Mouse (Mus musculus): ENCODE results near the gene Angptl3. TPM values are rescaled to one million over a fixed set of nuclear protein-coding genes. Genes with fewer than 3 reads are reported as not detected.

Angptl3 gene
- polyA plus RNA-seq (2016; fragmentation: Nextera tagmentation; extraction: Ambion mirVana), result 18.0 and 20.3 TPM in 2 replicates

GRCm38 (mm10) chr4:99030686-99031085, at the start of gene Angptl3:
Angptl3 (plus strand) TSS chr4:99030954.
- no peak within 1 kb of the TSS for H3K9ac ChIP-seq
- no peak within 1 kb of the TSS for H3K4me3 ChIP-seq
- H3K36me3 ChIP-seq, result no peaks in the 10 kb centered on the region
- H3K4me1 ChIP-seq, result 0 out of 2 replicates have a peak, but pooled peaks cover 3% of the 10 kb centered on the region
- no peak within 1 kb of the TSS; the same call in 1 of the 2 replicates for H3K4me2 ChIP-seq
- 74% methylated on average over 2 of the region's 2 CpGs for WGBS (ENCODE audit: insufficient replicate concordance)
- ATAC-seq, result no peak
- H3K9me3 ChIP-seq (replicated peaks), result no peaks in the 10 kb centered on the region
- no peak within 1 kb of the TSS for H3K27ac ChIP-seq
- H3K27me3 ChIP-seq (replicated peaks), result no peaks in the 10 kb centered on the region

DNA sequence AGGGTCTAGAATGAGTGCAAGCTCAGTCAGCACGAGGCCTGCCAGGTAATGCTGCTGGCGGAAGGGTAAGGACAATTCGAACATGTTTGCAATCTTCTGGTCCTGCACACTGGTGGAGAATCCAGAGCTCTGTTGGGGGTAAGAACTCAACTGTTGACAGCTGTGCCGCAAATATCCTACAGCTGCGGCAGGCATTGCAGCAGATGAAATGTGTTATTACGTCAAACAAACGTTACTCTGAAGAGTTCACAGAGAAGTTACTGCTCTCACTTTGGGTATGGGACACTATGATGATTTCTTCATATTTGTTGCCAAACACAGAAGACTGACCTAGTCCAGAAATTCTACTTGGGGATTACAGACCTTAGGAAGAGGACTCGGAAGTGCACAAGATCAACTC, 46.1 kb upstream of the Angptl3 start:
- Histone ChIP-seq H3K27ac (no peak overlapping the region), H3K9me3 (replicated peaks) (no peaks in the 10 kb centered on the region), H3K4me3 (no peak overlapping the region), H3K9ac (no peak overlapping the region), H3K27me3 (replicated peaks) (no peaks in the 10 kb centered on the region), H3K36me3 (peaks cover 32% of the 10 kb centered on the region), H3K4me1 (no peaks in the 10 kb centered on the region), H3K4me2 (no peak overlapping the region)
- ATAC-seq, result no peak
- WGBS (ENCODE audit: insufficient replicate concordance), result 85% methylated on average over 8 of the region's 8 CpGs

GRCm38 (mm10) chr4:98993491-98993890, 37.3 kb upstream of the Angptl3 start:
- WGBS (ENCODE audit: insufficient replicate concordance), result 89% methylated on average over 4 of the region's 4 CpGs
- H3K4me1 ChIP-seq, result no peaks in the 10 kb centered on the region

DNA sequence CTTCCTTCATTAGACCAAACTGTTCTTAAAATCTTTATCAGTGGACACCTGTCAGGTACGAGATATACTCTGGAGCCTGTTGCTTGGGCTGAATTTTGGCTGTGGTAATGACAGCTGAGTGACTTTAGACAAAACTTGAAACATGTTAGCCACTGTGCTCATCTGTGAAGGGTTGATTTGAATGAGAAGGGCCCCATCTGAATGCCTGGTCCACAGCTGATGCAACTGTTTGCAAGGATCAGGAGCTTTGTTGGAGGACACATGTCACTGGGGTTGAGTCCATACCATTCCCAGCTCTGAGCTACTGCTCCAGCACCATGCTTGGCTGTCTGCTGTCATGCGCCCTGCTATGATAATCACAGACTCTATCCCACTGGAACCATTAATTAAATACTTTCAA, 25.2 kb upstream of the Angptl3 start:
- peaks cover 14% of the 10 kb centered on the region for H3K36me3 ChIP-seq
- ATAC-seq, result no peak
- 77% methylated on average over 2 of the region's 2 CpGs for WGBS (ENCODE audit: insufficient replicate concordance)

More at GRCm38 (mm10) chr4:98993491-98993890, 37.3 kb upstream of the Angptl3 start:
- Histone ChIP-seq H3K36me3 (peaks cover 16% of the 10 kb centered on the region), H3K27me3 (replicated peaks) (no peaks in the 10 kb centered on the region), H3K27ac (no peak overlapping the region), H3K4me3 (no peak overlapping the region), H3K4me2 (no peak overlapping the region), H3K9me3 (replicated peaks) (no peaks in the 10 kb centered on the region), H3K9ac (no peak overlapping the region)
- no peak for ATAC-seq

GRCm38 (mm10) chr4:99006319-99006718, 24.4 kb upstream of the Angptl3 start:
- H3K27ac ChIP-seq, result no peak overlapping the region
- no peak overlapping the region for H3K4me2 ChIP-seq
- ATAC-seq, result no peak
- H3K27me3 ChIP-seq (replicated peaks), result no peaks in the 10 kb centered on the region
- peaks cover 19% of the 10 kb centered on the region for H3K36me3 ChIP-seq
- WGBS (ENCODE audit: insufficient replicate concordance), result 68% methylated on average over 2 of the region's 2 CpGs
- H3K4me1 ChIP-seq, result no peaks in the 10 kb centered on the region
- H3K9me3 ChIP-seq (replicated peaks), result no peaks in the 10 kb centered on the region
- H3K9ac ChIP-seq, result no peak overlapping the region
- H3K4me3 ChIP-seq, result no peak overlapping the region

More for the DNA sequence above, 25.2 kb upstream of the Angptl3 start:
- Histone ChIP-seq H3K27ac (no peak overlapping the region), H3K4me3 (no peak overlapping the region), H3K4me2 (no peak overlapping the region), H3K27me3 (replicated peaks) (no peaks in the 10 kb centered on the region), H3K9ac (no peak overlapping the region), H3K4me1 (no peaks in the 10 kb centered on the region), H3K9me3 (replicated peaks) (no peaks in the 10 kb centered on the region)

GRCm38 (mm10) chr4:99011039-99011438, 19.7 kb upstream of the Angptl3 start:
- Histone ChIP-seq H3K27me3 (replicated peaks) (no peaks in the 10 kb centered on the region), H3K9me3 (replicated peaks) (no peaks in the 10 kb centered on the region), H3K4me1 (no peaks in the 10 kb centered on the region), H3K27ac (no peak overlapping the region), H3K36me3 (peaks cover 35% of the 10 kb centered on the region), H3K4me2 (no peak overlapping the region), H3K9ac (no peak overlapping the region), H3K4me3 (no peak overlapping the region)
- 75% methylated on average over 4 of the region's 4 CpGs for WGBS (ENCODE audit: insufficient replicate concordance)
- ATAC-seq, result no peak

DNA sequence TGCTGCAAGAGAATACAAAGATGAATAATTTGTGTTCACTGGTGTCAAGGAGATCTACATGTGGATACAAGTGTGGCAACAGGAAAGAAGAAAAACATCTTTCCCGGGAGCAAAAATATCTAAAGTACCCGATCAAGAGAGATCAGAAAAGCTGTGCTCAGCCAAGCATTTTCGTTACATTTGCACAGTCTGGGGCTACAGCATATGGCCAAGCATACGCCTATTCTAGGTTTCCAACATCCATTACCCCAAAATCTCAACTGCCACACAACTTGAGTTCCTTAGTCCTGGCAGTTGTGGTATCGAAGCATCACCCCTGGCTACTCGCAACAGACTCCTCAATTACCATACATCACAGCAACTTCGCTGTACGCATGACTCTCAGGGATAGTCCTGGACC, 8.5 kb upstream of the Angptl3 start:
- H3K9ac ChIP-seq, result no peak overlapping the region
- H3K27me3 ChIP-seq (replicated peaks), result no peaks in the 10 kb centered on the region
- H3K4me1 ChIP-seq, result no peaks in the 10 kb centered on the region
- no peak overlapping the region for H3K4me2 ChIP-seq
- peaks cover 7% of the 10 kb centered on the region; the same call in 1 of the 2 replicates for H3K36me3 ChIP-seq
- H3K27ac ChIP-seq, result no peak overlapping the region
- no peak for ATAC-seq
- no peak overlapping the region for H3K4me3 ChIP-seq
- no peaks in the 10 kb centered on the region for H3K9me3 ChIP-seq (replicated peaks)
- WGBS (ENCODE audit: insufficient replicate concordance), result 87% methylated on average over 8 of the region's 8 CpGs

DNA sequence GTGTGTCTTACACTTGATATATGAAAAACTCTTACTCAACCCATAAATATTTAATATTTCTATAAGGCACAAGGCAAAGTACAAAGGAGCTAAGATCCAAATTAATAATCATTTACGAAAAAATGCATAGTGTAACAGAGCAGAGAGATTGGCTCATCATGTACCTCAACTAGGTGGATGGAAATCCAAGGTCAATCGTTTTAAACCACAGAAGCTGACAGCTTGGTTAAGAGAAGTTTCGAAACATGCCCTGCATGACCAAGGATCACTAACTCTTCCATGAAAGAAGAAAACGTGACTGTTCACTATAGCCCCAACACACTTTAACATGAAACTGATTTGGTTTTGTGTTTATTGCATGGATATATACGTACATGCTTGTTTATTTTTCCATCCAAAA, 2.4 kb upstream of the Angptl3 start:
- no peaks in the 10 kb centered on the region for H3K9me3 ChIP-seq (replicated peaks)
- 71% methylated on average over 5 of the region's 5 CpGs for WGBS (ENCODE audit: insufficient replicate concordance)
- H3K4me2 ChIP-seq, result no peak overlapping the region
- no peak overlapping the region for H3K4me3 ChIP-seq
- no peak overlapping the region for H3K27ac ChIP-seq
- H3K36me3 ChIP-seq, result no peaks in the 10 kb centered on the region
- H3K9ac ChIP-seq, result no peak overlapping the region
- 0 out of 2 replicates have a peak, but pooled peaks cover 3% of the 10 kb centered on the region for H3K4me1 ChIP-seq
- no peak for ATAC-seq
- no peaks in the 10 kb centered on the region for H3K27me3 ChIP-seq (replicated peaks)

DNA sequence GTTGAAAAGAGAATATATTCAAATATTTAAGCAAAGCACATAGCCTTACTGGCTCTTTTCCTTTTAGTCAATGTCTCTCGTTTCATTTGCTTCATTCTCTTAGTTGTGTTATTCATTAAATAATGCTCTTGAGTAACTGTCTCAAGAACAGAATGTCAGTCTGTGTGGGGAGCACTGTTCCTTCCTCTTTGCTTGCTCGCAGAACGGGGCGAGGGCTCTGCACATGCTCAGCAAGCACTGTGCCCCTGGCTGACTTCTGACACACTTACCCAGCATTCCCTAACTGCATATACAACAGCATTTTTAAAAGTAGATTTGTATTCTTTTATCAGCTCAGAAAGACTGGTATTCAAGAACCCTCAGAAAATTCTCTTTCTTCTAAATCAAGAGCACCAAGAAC, 2.2 kb downstream of the Angptl3 start:
- no peak overlapping the region for H3K4me3 ChIP-seq
- WGBS (ENCODE audit: insufficient replicate concordance), result 35% methylated on average over 4 of the region's 4 CpGs

GRCm38 (mm10) chr4:99044854-99045253, 14.1 kb downstream of the Angptl3 start:
- no peaks in the 10 kb centered on the region for H3K9me3 ChIP-seq (replicated peaks)
- peak overlapping the region; percentile 21 for H3K4me2 ChIP-seq
- WGBS (ENCODE audit: insufficient replicate concordance), result 27% methylated on average over 3 of the region's 3 CpGs
- H3K27me3 ChIP-seq (replicated peaks), result no peaks in the 10 kb centered on the region
- H3K9ac ChIP-seq, result no peak overlapping the region
- H3K4me3 ChIP-seq, result no peak overlapping the region
- peak; percentile 98 for ATAC-seq
- peak overlapping the region; percentile 58; the same call in 1 of the 2 replicates for H3K27ac ChIP-seq
- peaks cover 24% of the 10 kb centered on the region for H3K4me1 ChIP-seq
- peaks cover 28% of the 10 kb centered on the region for H3K36me3 ChIP-seq

More for the DNA sequence above, 2.2 kb downstream of the Angptl3 start:
- Histone ChIP-seq H3K9ac (no peak overlapping the region), H3K9me3 (replicated peaks) (no peaks in the 10 kb centered on the region), H3K4me2 (peak overlapping the region; percentile 22; the same call in 1 of the 2 replicates), H3K27me3 (replicated peaks) (no peaks in the 10 kb centered on the region), H3K27ac (no peak overlapping the region), H3K36me3 (no peaks in the 10 kb centered on the region), H3K4me1 (0 out of 2 replicates have a peak, but pooled peaks cover 3% of the 10 kb centered on the region)
- ATAC-seq, result no peak

DNA sequence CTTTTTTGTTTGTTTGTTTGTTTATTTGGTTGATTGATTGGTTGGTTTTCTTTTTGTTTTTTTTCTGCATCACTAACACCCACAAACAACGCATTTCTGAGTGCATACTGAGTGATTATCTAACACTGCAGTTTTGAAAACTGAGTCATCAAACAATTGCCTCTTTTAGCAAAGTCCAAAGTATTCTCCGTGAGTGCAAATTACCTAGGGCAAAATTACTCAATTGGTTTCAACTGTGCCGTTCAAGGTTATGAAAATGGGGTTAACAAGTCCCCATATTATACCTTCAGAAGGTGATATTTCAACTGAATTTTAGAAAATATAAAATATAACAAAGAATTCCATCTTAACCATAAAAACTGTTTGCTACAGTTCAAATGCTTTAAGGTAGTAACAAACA, 15.7 kb downstream of the Angptl3 start:
- Histone ChIP-seq H3K9ac (no peak overlapping the region), H3K4me2 (no peak overlapping the region), H3K27me3 (replicated peaks) (no peaks in the 10 kb centered on the region), H3K27ac (no peak overlapping the region), H3K36me3 (peaks cover 30% of the 10 kb centered on the region), H3K9me3 (replicated peaks) (no peaks in the 10 kb centered on the region), H3K4me1 (peaks cover 24% of the 10 kb centered on the region), H3K4me3 (no peak overlapping the region)
- no peak for ATAC-seq
- 84% methylated on average over 3 of the region's 3 CpGs for WGBS (ENCODE audit: insufficient replicate concordance)

- no peak for ATAC-seq
- peaks cover 20% of the 10 kb centered on the region; the same call in 1 of the 2 replicates for H3K36me3 ChIP-seq
- WGBS (ENCODE audit: insufficient replicate concordance), result 74% methylated on average over 2 of the region's 2 CpGs
Measured at GRCm38 (mm10) chr4:99048581-99048980, 17.8 kb downstream of the Angptl3 start.

DNA sequence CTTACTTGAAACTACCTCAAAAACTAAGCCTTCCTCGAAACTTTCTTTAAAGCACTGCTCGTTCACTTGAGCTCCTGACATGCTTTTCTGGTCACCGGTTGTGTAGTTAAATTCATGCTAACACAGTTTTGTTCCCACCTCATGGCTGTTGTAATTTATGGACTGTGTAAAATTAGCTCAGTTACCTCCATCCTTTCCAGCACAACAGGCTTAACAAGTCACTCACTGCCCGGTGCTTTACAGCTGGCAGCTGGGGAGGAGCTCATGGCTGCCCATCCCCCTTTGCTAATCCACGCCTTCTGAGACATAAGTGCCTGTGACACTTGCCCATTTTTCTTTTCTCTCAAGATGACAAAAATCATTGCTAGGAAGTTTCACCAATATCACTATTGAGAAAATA, 33.8 kb downstream of the Angptl3 start:
- H3K27ac ChIP-seq, result no peak overlapping the region
- peaks cover 30% of the 10 kb centered on the region for H3K36me3 ChIP-seq
- no peaks in the 10 kb centered on the region for H3K9me3 ChIP-seq (replicated peaks)
- no peak overlapping the region for H3K9ac ChIP-seq
- H3K27me3 ChIP-seq (replicated peaks), result no peaks in the 10 kb centered on the region
- WGBS (ENCODE audit: insufficient replicate concordance), result 79% methylated on average over 5 of the region's 5 CpGs
- H3K4me3 ChIP-seq, result no peak overlapping the region
- H3K4me2 ChIP-seq, result no peak overlapping the region
- ATAC-seq, result no peak
- no peaks in the 10 kb centered on the region for H3K4me1 ChIP-seq

More at GRCm38 (mm10) chr4:99048581-99048980, 17.8 kb downstream of the Angptl3 start:
- H3K4me1 ChIP-seq, result peaks cover 24% of the 10 kb centered on the region
- H3K4me3 ChIP-seq, result no peak overlapping the region
- no peaks in the 10 kb centered on the region for H3K9me3 ChIP-seq (replicated peaks)
- H3K9ac ChIP-seq, result no peak overlapping the region
- H3K27ac ChIP-seq, result no peak overlapping the region
- no peak overlapping the region for H3K4me2 ChIP-seq
- H3K27me3 ChIP-seq (replicated peaks), result no peaks in the 10 kb centered on the region
